Mouse (Mus musculus) cerebellum, adult 9-10 months (tissue): Measurements from ENCODE around the gene Kif1b.
"Not testable (repeated sequence)": the region's sequence is repeated elsewhere in the genome, so short reads cannot be mapped to it uniquely, and the experiment has no call there.

ENCODE experiments used
- DNase-seq: peaks from one replicate; pipeline ENCODE4 v3.0.0; 2022

Kif1b gene

GRCm38 (mm10) chr4:149218476-149218875 lies 89.0 kb downstream of the Kif1b start:
- DNase-seq: no peak

- no peak for DNase-seq
Observed at GRCm38 (mm10) chr4:149215982-149216381, 91.5 kb downstream of the Kif1b start.

GRCm38 (mm10) chr4:149215397-149215796 lies 92.1 kb downstream of the Kif1b start:
- no peak for DNase-seq

GRCm38 (mm10) chr4:149214468-149214867 lies 93.0 kb downstream of the Kif1b start:
- not testable (repeated sequence) for DNase-seq

- DNase-seq: no peak
Observed at GRCm38 (mm10) chr4:149213466-149213865, 94.0 kb downstream of the Kif1b start.

GRCm38 (mm10) chr4:149211441-149211840 lies 96.1 kb downstream of the Kif1b start:
- DNase-seq: not testable (repeated sequence)

- DNase-seq: no peak
Observed at GRCm38 (mm10) chr4:149202467-149202866, 105.0 kb downstream of the Kif1b start.

- DNase-seq: no peak
Observed at GRCm38 (mm10) chr4:149201110-149201509, 106.4 kb downstream of the Kif1b start.

- no peak for DNase-seq
Observed at GRCm38 (mm10) chr4:149197180-149197579, 110.3 kb downstream of the Kif1b start.

GRCm38 (mm10) chr4:149191103-149191502 lies 116.4 kb downstream of the Kif1b start:
- no peak for DNase-seq

- DNase-seq: no peak
Observed at GRCm38 (mm10) chr4:149188563-149188962, 118.9 kb downstream of the Kif1b start.

- no peak for DNase-seq
Observed at GRCm38 (mm10) chr4:149182755-149183154, 124.7 kb downstream of the Kif1b start.

- DNase-seq: no peak
Observed at GRCm38 (mm10) chr4:149182192-149182591, 125.3 kb downstream of the Kif1b start.

- DNase-seq: no peak
Observed at GRCm38 (mm10) chr4:149179573-149179972, 127.9 kb downstream of the Kif1b start.

- no peak for DNase-seq
Observed at GRCm38 (mm10) chr4:149179160-149179559, 128.3 kb downstream of the Kif1b start.

- DNase-seq: no peak
Observed at GRCm38 (mm10) chr4:149178328-149178727, 129.2 kb downstream of the Kif1b start.

- DNase-seq: no peak
Observed at GRCm38 (mm10) chr4:149177046-149177445, 130.4 kb downstream of the Kif1b start.

GRCm38 (mm10) chr4:149176645-149177044 lies 130.8 kb downstream of the Kif1b start:
- DNase-seq: no peak

GRCm38 (mm10) chr4:149173661-149174060 lies 133.8 kb downstream of the Kif1b start:
- no peak for DNase-seq

GRCm38 (mm10) chr4:149172666-149173065 lies 134.8 kb downstream of the Kif1b start:
- no peak for DNase-seq

- DNase-seq: no peak
Observed at GRCm38 (mm10) chr4:149172083-149172482, 135.4 kb downstream of the Kif1b start.

GRCm38 (mm10) chr4:149171581-149171981 lies 135.9 kb downstream of the Kif1b start:
- DNase-seq: no peak

- no peak for DNase-seq
Observed at GRCm38 (mm10) chr4:149170394-149170931, 137.0 kb downstream of the Kif1b start.

GRCm38 (mm10) chr4:149169926-149170325 lies 137.6 kb downstream of the Kif1b start:
- not testable (repeated sequence) for DNase-seq

GRCm38 (mm10) chr4:149168016-149168415 lies 139.5 kb downstream of the Kif1b start:
- DNase-seq: no peak
